Mouse (Mus musculus) hindbrain, embryonic 13.5 days (tissue): ENCODE results near the gene Zfp513. TPM values are rescaled to one million over a fixed set of nuclear protein-coding genes. Genes with fewer than 3 reads are reported as not detected.

Experiments used
- ATAC-seq: fragments of 200-750 bp; cut with Nextera tagmentation; 2 replicates; pipeline ENCODE4 v1.8.0; 2017; ENCODE audit warnings: moderate TSS enrichment; ENCODE audit not compliant: low FRiP score
- H3K27ac ChIP-seq: fragments of 300-500 bp; sonication (generic); 2 replicates; pipeline ENCODE4 v1.5.1; 2015; ENCODE audit warnings: inconsistent platforms, mild to moderate bottlenecking, moderate library complexity
- H3K27me3 ChIP-seq: fragments of 300-500 bp; sonication (generic); 2 replicates; pipeline ENCODE4 v1.6.1; 2015; ENCODE audit warnings: mild to moderate bottlenecking, inconsistent platforms
- H3K36me3 ChIP-seq: fragments of 300-500 bp; sonication (generic); 2 replicates; pipeline ENCODE4 v1.6.1; 2015; ENCODE audit warnings: mild to moderate bottlenecking, inconsistent platforms
- H3K4me1 ChIP-seq: fragments of 300-500 bp; sonication (generic); replicated peaks from 2 replicates; pipeline ENCODE4 v1.6.1; 2015; ENCODE audit warnings: inconsistent platforms
- H3K4me2 ChIP-seq: fragments of 300-500 bp; sonication (generic); 2 replicates; pipeline ENCODE4 v1.6.1; 2015; ENCODE audit warnings: inconsistent platforms, mild to moderate bottlenecking, moderate library complexity
- H3K4me3 ChIP-seq: fragments of 300-500 bp; sonication (generic); 2 replicates; pipeline ENCODE4 v1.5.1; 2015; ENCODE audit warnings: mild to moderate bottlenecking, inconsistent platforms
- H3K9ac ChIP-seq: fragments of 300-500 bp; sonication (generic); 2 replicates; pipeline ENCODE4 v1.6.1; 2015; ENCODE audit warnings: mild to moderate bottlenecking, inconsistent platforms
- H3K9me3 ChIP-seq: fragments of 300-500 bp; sonication (generic); 2 replicates; pipeline ENCODE4 v1.6.1; 2016; ENCODE audit warnings: inconsistent platforms
- WGBS: fragments of 180-500 bp; shearing (Covaris S2); methylation state at CpG from one replicate; pipeline ENCODE4 v1.1.7; 2015; 5-methylcytosine and 5-hydroxymethylcytosine counted together
- polyA plus RNA-seq: library from polyadenylated mRNA; unstranded; fragments of >200 nt; fragmentation: Nextera tagmentation; extraction: Ambion mirVana; gene quantifications from 2 replicates; pipeline ENCODE4 v1.2.1, GENCODE M21; 2015

Zfp513 gene
- polyA plus RNA-seq, 1 experiment from 2014 or later = 13.8 TPM

DNA sequence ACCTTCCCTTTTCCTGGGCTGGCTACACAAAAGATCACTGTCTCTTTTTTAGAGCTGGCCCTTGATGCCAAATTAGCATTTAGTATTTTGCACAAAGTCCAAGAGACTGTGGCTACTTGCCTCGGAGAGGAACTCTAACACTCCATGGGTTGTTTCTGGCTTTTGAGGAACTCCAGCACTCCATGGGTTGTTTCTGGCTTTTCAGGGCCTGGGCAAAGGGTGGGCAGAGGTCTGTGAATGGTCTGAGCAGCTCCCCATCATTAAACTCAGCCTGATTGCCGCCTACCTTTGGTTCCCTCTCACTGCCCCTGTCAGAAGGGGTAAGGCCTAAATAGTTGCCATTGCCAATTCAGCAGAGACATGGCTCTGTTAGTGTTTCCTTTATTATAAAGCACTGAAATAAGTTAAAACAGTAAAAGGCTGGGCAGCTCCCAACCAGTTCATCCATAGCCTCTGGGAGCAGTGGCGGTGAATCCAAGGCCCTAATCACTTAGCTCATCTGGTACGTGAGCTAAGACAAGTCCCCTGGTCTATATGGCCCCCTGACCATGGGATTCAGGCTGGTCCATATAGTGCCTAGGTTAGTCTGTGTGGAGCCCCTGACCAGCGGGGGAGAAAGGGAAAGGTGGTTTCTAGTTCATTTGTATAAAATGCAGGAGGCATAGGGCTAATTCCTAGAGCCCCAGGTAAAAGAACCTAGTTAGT lies 3.3 kb downstream of the Zfp513 start:
- peaks cover 5% of the 10 kb centered on the region for H3K9me3 ChIP-seq
- no peak overlapping the region for H3K9ac ChIP-seq
- H3K4me1 ChIP-seq = peaks cover 37% of the 10 kb centered on the region
- H3K36me3 ChIP-seq = peaks cover 76% of the 10 kb centered on the region
- no peak overlapping the region for H3K4me2 ChIP-seq
- no peak overlapping the region for H3K4me3 ChIP-seq
- WGBS = 82% methylated on average over 5 of the region's 5 CpGs
- H3K27ac ChIP-seq = no peak overlapping the region
- ATAC-seq = no peak
- H3K27me3 ChIP-seq = no peaks in the 10 kb centered on the region

DNA sequence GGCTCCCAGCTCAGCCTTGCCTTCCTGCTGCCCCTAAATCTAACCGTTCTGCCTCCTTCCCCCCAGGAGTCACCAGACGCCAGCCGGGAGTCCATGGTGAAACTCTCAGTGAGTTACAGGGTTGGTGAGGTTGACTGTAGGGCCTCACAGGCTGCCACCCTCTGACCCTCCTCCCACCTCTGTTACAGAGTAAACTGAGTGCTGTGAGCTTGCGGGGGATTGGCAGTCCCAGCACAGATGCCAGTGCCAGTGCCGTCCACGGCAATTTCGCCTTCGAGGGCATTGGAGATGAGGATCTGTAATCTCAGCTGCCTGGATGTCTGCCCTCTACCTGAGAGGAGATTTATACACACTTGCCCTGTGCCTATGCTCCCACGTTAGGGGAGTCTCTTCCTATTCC lies 3.9 kb downstream of the Zfp513 start:
- Histone ChIP-seq H3K4me2 (no peak overlapping the region), H3K36me3 (peaks cover 70% of the 10 kb centered on the region), H3K9me3 (peaks cover 5% of the 10 kb centered on the region), H3K27ac (no peak overlapping the region), H3K9ac (no peak overlapping the region), H3K4me1 (peaks cover 38% of the 10 kb centered on the region), H3K27me3 (no peaks in the 10 kb centered on the region), H3K4me3 (no peak overlapping the region)
- 87% methylated on average over 9 of the region's 9 CpGs for WGBS
- no peak for ATAC-seq

DNA sequence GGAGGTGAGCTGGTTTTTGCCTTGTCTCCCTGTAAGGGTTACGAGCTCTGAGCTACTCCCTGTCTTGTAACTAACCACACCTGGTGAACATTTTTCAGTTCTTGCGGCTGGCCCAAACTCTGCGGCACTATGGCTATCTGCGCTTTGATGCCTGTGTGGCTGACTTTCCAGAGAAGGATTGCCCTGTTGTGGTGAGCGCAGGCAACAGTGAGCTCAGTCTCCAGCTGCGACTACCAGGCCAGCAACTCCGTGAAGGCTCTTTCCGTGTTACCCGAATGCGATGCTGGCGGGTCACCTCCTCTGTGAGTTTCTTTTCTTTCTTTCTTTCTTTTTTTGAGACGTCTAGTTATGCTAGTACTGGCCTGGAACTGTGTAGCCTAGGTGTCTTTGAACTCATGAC lies 5.0 kb downstream of the Zfp513 start:
- H3K9ac ChIP-seq = no peak overlapping the region
- H3K4me2 ChIP-seq = no peak overlapping the region
- H3K4me3 ChIP-seq = no peak overlapping the region
- WGBS = 93% methylated on average over 12 of the region's 12 CpGs
- H3K9me3 ChIP-seq = peaks cover 5% of the 10 kb centered on the region
- H3K27ac ChIP-seq = no peak overlapping the region
- no peak for ATAC-seq
- H3K36me3 ChIP-seq = peaks cover 62% of the 10 kb centered on the region
- H3K4me1 ChIP-seq = peaks cover 34% of the 10 kb centered on the region
- H3K27me3 ChIP-seq = no peaks in the 10 kb centered on the region

DNA sequence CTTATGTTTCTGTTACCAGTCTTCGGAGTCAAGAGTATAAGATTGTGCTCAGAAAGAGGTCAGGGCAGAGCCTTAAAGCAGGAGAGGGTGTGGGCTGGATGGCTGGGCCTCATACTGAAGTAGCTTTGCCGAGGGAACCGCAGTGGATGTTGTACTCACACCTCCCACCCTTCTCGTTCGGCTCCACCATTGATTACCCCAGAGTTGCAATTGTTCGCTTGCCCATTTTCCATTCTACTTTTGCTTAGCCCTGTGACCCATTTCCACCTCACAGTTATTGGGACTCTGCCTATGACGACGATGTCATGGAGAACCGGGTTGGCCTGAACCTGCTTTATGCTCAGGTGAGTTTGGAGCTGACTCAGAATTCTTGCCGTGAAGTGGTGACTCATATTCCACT lies 5.9 kb downstream of the Zfp513 start:
- no peak for ATAC-seq
- Histone ChIP-seq H3K4me2 (no peak overlapping the region), H3K36me3 (peaks cover 64% of the 10 kb centered on the region), H3K9ac (no peak overlapping the region), H3K27ac (no peak overlapping the region), H3K9me3 (peaks cover 5% of the 10 kb centered on the region), H3K4me1 (peaks cover 40% of the 10 kb centered on the region), H3K4me3 (no peak overlapping the region), H3K27me3 (no peaks in the 10 kb centered on the region)
- WGBS = 95% methylated on average over 10 of the region's 10 CpGs

DNA sequence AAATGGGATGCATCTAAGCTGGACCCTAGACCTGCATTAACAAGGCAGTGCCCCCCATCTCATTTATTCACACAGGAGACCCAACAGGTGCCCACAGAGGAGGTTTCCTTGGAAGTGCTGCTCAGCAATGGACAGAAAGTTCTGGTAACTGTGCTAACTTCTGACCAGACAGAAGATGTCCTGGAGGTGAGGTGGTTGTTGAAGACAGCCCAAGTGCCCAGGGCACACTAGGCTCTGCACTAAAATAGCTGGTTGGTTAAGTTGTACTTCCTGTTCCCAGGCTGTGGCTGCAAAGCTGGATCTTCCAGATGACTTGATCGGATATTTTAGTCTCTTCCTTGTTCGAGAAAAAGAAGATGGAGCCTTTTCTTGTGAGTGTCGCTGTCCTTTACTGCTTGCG lies 6.4 kb downstream of the Zfp513 start:
- H3K27ac ChIP-seq = no peak overlapping the region
- H3K9me3 ChIP-seq = peaks cover 5% of the 10 kb centered on the region
- H3K27me3 ChIP-seq = no peaks in the 10 kb centered on the region
- no peak overlapping the region for H3K4me3 ChIP-seq
- WGBS = 96% methylated on average over 4 of the region's 4 CpGs
- no peak overlapping the region for H3K9ac ChIP-seq
- H3K36me3 ChIP-seq = peaks cover 69% of the 10 kb centered on the region
- no peak overlapping the region for H3K4me2 ChIP-seq
- ATAC-seq = no peak
- peaks cover 37% of the 10 kb centered on the region for H3K4me1 ChIP-seq

DNA sequence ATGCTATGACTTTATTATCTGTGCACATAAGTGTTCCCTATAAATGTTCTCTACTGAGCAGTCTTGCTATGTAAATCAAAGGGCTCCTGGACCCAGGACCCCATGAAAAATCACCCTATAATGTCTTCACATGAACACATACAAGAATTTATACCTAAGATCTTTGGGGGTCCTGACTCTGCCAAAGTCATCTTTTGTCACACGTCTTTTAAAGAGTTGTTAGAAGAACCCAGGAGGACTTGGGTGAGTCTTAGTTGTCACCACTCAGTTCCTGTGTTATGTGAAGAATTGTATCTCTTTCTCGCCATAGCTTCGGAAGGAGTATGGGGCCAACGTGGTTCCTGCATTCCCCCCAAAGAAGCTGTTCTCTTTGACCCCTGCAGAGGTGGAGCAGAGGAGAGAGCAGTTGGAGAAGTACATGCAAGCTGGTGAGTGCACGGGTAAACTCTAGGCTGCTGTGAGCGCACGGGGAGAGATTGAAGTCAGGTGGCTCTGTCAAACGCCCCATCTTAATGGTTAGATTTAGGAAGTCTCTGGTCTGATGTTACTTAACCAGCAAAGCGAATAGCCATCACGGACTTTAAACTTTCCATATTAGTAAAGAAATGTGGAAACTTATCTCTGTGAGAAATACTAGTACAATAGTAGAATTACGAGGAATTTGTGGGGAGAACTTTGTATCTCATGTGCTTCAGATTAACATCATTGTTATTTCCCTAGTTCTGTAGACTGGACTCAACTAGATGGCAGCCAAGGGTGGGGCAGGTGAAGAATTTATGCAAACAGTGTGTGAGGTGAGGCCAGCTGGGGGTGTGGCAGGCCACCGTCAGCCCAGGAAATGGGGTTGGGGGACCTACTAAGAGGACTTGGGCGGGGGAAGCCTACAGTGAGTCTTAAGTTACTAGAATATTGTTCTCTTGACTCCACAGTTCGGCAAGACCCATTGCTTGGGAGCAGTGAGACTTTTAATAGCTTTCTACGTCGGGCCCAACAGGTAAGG lies 7.3 kb downstream of the Zfp513 start:
- Histone ChIP-seq H3K36me3 (peaks cover 69% of the 10 kb centered on the region), H3K4me2 (peak overlapping the region; percentile 80), H3K27ac (no peak overlapping the region), H3K27me3 (no peaks in the 10 kb centered on the region), H3K4me3 (peak overlapping the region; percentile 89), H3K9me3 (no peaks in the 10 kb centered on the region), H3K9ac (peak overlapping the region; percentile 94; the same call in 1 of the 2 replicates), H3K4me1 (peaks cover 28% of the 10 kb centered on the region)
- ATAC-seq = no peak
- 95% methylated on average over 16 of the region's 16 CpGs for WGBS

DNA sequence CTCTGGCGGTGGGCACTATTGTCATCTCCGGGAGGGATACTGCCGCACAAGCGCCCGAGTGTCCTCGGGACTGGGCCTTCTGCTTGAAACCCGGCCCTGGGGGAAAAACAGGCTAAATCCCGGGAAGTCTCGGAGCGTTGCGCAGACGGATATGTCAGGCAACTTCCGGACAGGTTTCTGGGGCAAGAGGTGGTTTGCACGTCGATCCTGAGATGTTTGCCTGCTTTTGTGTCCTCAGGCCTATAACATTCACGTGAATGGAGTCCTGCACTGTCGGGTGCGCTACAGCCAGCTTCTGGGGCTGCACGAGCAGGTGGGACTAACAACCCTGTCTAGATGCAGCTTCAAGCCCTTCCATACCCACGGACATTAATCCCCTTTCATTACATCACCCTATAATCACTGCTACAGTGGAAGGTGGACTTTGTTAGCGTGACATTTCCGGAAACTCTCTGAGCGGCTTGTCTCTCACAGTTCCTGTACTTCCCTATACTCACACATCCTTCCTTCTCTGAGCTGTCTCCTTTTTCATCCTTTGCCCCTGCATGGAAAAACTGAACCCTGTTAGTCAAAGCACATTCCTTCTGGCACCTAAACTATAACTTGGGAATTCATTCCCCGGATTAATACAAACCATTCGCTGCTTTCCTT lies 8.3 kb downstream of the Zfp513 start:
- no peaks in the 10 kb centered on the region for H3K9me3 ChIP-seq
- ATAC-seq = no peak

DNA sequence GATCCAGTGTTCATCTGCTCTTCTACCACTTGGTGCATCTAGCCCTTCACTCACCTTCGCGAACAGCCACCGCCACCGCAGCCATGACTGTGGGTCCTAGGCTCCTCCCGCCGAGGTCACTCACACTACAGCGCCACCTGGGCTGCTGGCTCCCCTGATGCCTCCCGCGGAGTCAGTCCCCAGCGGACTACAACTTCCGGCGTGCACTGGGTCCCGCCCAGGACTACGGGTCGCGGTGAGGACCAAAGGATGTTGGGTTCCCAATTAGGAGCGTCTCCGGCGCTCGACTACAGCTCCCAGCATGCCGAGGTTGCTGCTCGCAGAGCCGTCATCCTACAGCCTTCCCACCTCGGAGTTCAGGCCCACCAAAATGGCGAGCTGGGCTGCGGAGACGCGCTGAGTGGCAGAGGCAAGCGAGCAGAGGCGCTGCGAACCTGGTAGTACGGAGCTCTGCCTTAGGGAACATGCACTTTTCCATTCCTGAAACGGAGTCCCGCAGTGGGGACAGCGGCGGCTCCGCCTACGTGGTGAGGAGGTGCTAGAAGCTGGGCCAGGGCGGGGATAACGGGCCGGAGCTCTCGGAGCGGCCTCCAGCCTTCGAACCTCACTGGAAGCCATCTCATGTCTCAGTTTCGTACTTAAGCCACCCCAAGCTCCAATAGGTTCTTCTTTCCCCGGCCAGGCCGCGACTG lies 9.0 kb downstream of the Zfp513 start, which contains the start of the genes Snx17 and Eif2b4:
Gene Snx17, plus strand, starts transcription at position 289 of the 692 bp plus-strand sequence.
Gene Eif2b4, minus strand, starts transcription at position 492 of the 692 bp plus-strand sequence.
- no peaks in the 10 kb centered on the region for H3K27me3 ChIP-seq
- H3K27ac ChIP-seq = peak within 1 kb of the TSS; percentile 89
- H3K36me3 ChIP-seq = peaks cover 67% of the 10 kb centered on the region
- H3K9me3 ChIP-seq = no peaks in the 10 kb centered on the region
- peak within 1 kb of the TSS; percentile 80 for H3K4me2 ChIP-seq
- ATAC-seq = peak; percentile 97
- under 1% methylated on average over 48 of the region's 48 CpGs for WGBS
- peak within 1 kb of the TSS; percentile 89 for H3K4me3 ChIP-seq
- H3K9ac ChIP-seq = peak within 1 kb of the TSS; percentile 94
- H3K4me1 ChIP-seq = peaks cover 26% of the 10 kb centered on the region

More for the DNA sequence above, 8.3 kb downstream of the Zfp513 start:
- H3K4me2 ChIP-seq = peak overlapping the region; percentile 80
- peaks cover 26% of the 10 kb centered on the region for H3K4me1 ChIP-seq
- WGBS = 13% methylated on average over 25 of the region's 25 CpGs
- peak overlapping the region; percentile 89 for H3K27ac ChIP-seq
- H3K4me3 ChIP-seq = peak overlapping the region; percentile 89
- H3K36me3 ChIP-seq = peaks cover 67% of the 10 kb centered on the region
- H3K27me3 ChIP-seq = no peaks in the 10 kb centered on the region
- peak overlapping the region; percentile 94 for H3K9ac ChIP-seq

DNA sequence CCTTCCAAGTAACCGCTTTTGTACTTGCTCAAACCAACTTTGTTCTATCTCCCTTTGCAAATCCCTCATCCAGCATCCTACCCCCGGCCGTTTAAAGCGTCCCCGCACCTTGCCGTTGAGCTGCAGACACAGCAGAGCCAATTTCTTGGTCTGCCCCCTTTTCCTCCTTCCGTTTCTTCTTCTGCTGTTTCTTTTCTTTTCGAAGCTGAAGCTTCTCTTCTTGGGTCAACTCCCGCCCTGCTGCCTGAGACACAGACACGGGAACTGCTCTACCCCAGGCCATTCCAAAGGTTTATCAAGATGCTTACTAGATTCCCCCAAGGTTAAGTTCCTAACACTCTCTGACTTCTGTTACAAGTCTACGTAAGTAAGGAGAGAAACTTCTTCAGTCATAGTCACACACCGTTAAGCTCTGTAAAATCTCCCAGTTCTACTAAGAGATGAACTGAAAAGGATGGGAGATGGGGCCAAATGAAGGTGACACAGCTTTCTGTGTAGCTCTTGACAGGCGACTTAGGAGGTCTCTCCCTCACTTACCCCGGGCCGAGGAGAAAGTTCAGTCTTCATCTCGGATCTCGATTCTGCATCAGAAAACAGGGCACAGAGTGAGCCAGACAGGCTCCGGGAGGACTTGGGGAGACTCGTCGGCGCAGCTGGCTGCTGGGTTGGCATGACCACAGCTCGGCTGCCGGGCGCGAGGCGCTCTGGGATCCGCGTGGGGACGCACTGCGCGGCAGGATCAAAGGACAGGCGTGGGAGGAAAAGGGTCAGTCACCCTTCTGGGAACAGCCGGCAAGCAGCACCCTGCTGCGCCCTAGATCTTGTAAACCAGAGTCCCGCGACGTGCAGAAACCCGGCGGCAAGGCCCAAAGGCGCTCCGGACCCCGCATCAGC lies 9.8 kb downstream of the Zfp513 start:
- peaks cover 26% of the 10 kb centered on the region for H3K4me1 ChIP-seq
- H3K4me2 ChIP-seq = peak overlapping the region; percentile 75
- H3K27ac ChIP-seq = peak overlapping the region; percentile 89
- peak overlapping the region; percentile 94 for H3K9ac ChIP-seq
- no peaks in the 10 kb centered on the region for H3K9me3 ChIP-seq
- peak; percentile 78 for ATAC-seq
- peak overlapping the region; percentile 89 for H3K4me3 ChIP-seq
- no peaks in the 10 kb centered on the region for H3K27me3 ChIP-seq
- 17% methylated on average over 42 of the region's 42 CpGs for WGBS
- peaks cover 67% of the 10 kb centered on the region for H3K36me3 ChIP-seq

DNA sequence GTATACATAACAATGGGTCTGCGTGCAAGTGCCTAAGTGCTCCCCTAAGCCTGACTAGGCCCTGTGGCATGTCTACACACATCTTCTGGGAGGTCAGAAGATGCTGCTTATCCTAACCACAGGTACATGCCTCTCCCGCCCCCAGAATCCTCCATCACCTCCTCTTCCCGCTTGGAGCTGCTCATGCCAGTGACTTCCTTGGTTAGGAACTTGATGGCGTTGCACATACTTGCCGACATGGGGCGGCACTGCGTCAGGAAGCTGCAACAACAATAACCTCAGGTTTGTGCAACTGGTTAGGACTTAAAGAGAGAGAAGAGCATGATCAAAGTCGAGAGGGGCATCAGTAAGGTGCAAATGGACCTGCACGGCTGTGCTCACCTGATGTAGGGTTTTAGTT lies 11.9 kb downstream of the Zfp513 start:
- no peaks in the 10 kb centered on the region for H3K27me3 ChIP-seq
- H3K4me1 ChIP-seq = peaks cover 26% of the 10 kb centered on the region
- H3K36me3 ChIP-seq = peaks cover 52% of the 10 kb centered on the region
- ATAC-seq = no peak
- H3K4me2 ChIP-seq = no peak overlapping the region
- H3K9me3 ChIP-seq = no peaks in the 10 kb centered on the region
- H3K9ac ChIP-seq = no peak overlapping the region
- 92% methylated on average over 9 of the region's 9 CpGs for WGBS
- no peak overlapping the region for H3K4me3 ChIP-seq
- H3K27ac ChIP-seq = no peak overlapping the region
